Mouse (Mus musculus): ENCODE measurements at regions not wholly inside any gene's neighbourhood (a gene's known extent, or its start where the extent isn't known, plus 50 kb on each side); places are given as distances from the start of the nearest gene placed in this dataset.

DNA sequence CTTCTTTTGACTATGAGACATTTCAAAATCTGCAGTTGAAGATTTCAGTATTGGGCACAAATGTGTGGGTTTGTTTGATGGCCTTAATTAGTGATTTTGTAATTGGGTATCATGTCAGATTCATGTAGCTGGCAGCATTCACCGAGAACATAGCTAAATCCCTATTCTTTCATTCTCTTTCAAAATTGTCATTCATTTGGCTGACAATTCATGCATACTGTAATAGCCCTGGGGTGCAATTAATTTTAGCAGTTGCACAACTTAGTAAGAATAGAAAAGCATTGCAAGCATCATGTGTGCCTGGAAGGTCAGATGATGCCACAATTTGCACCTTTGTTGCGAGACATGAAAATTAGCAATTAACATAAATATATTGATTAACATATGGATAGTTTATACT lies 248.0 kb downstream of the Etv1 start:
- Histone ChIP-seq H3K4me3 (no peak overlapping the region), H3K27me3 (no peaks in the 10 kb centered on the region), H3K4me1 (no peaks in the 10 kb centered on the region), H3K9me3 (no peaks in the 10 kb centered on the region), H3K9ac (no peak overlapping the region), H3K36me3 (no peaks in the 10 kb centered on the region), H3K27ac (no peak overlapping the region), H3K4me2 (replicated peaks) (no peak overlapping the region)
- no peak for ATAC-seq (ENCODE audit: insufficient number of reproducible peaks, insufficient read depth, low FRiP score, low TSS enrichment)
- WGBS: 74% methylated on average over 2 of the region's 2 CpGs

DNA sequence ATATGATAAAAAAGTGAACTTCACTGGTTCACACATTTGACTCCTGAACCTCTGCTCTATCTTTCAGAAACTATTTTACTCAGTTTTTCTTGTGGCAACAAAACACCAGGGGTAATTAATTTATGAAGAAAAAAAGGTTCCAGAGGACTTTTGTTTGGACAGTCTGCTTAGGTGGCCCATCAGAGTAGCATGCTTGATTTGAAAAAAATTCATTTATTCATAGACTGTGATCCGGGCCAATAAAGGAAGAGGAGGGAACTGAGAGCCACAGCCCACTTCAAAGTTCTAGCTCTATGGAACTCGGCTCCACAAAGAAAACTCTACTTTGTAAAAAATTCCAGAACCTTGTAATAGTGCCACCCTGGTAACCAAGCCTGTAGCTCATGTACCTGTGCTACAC lies 248.8 kb downstream of the Etv1 start:
- WGBS: 80% methylated on average over 2 of the region's 2 CpGs
- Histone ChIP-seq H3K36me3 (no peaks in the 10 kb centered on the region), H3K9me3 (no peaks in the 10 kb centered on the region), H3K27me3 (no peaks in the 10 kb centered on the region), H3K27ac (no peak overlapping the region), H3K4me2 (replicated peaks) (no peak overlapping the region), H3K9ac (no peak overlapping the region), H3K4me3 (no peak overlapping the region), H3K4me1 (no peaks in the 10 kb centered on the region)
- no peak for ATAC-seq (ENCODE audit: insufficient number of reproducible peaks, insufficient read depth, low FRiP score, low TSS enrichment)

- 76% methylated on average over 3 of the region's 3 CpGs for WGBS
- Histone ChIP-seq H3K9ac (no peak overlapping the region), H3K4me1 (no peaks in the 10 kb centered on the region), H3K9me3 (no peaks in the 10 kb centered on the region), H3K27me3 (no peaks in the 10 kb centered on the region), H3K4me3 (no peak overlapping the region), H3K4me2 (replicated peaks) (no peak overlapping the region), H3K36me3 (no peaks in the 10 kb centered on the region), H3K27ac (no peak overlapping the region)
- ATAC-seq (ENCODE audit: insufficient number of reproducible peaks, insufficient read depth, low FRiP score, low TSS enrichment): no peak
Measured at GRCm38 (mm10) chr12:39033982-39034381, 254.8 kb downstream of the Etv1 start.

- ATAC-seq (ENCODE audit: insufficient number of reproducible peaks, insufficient read depth, low FRiP score, low TSS enrichment): no peak
- Histone ChIP-seq H3K36me3 (no peaks in the 10 kb centered on the region), H3K9ac (no peak overlapping the region), H3K4me3 (no peak overlapping the region), H3K27me3 (no peaks in the 10 kb centered on the region), H3K9me3 (no peaks in the 10 kb centered on the region), H3K27ac (no peak overlapping the region), H3K4me1 (no peaks in the 10 kb centered on the region), H3K4me2 (replicated peaks) (no peak overlapping the region)
- WGBS: 66% methylated on average over 2 of the region's 2 CpGs
Measured at GRCm38 (mm10) chr12:39036466-39037037, 257.4 kb downstream of the Etv1 start.

- WGBS: 82% methylated on average over 3 of the region's 3 CpGs
- ATAC-seq (ENCODE audit: insufficient number of reproducible peaks, insufficient read depth, low FRiP score, low TSS enrichment): no peak
Measured at GRCm38 (mm10) chr12:39038077-39038476, 258.9 kb downstream of the Etv1 start.

DNA sequence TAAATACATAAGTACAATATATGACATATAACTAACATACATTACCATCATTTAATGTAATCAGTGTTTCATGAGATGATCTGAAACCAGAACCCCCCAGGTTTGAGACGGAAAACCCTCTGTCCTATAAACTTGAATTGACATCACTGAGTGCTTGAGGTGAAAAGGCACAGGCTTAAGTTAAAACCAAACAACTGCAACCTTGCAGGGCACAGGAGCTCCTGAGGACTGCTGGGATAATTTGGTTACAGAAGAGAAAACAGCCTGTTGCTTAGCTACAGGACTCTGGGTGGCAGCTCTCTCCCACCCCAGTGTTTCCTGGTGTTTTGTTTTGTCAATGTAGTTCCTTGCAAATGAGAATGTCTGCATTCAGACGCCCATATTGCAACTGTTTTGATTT lies 259.5 kb downstream of the Etv1 start:
- Histone ChIP-seq H3K4me3 (no peak overlapping the region), H3K36me3 (no peaks in the 10 kb centered on the region), H3K27ac (no peak overlapping the region), H3K9ac (no peak overlapping the region), H3K4me2 (replicated peaks) (no peak overlapping the region), H3K9me3 (no peaks in the 10 kb centered on the region), H3K27me3 (no peaks in the 10 kb centered on the region), H3K4me1 (no peaks in the 10 kb centered on the region)
- WGBS: 16% methylated on average over 2 of the region's 2 CpGs
- ATAC-seq (ENCODE audit: insufficient number of reproducible peaks, insufficient read depth, low FRiP score, low TSS enrichment): no peak

More at GRCm38 (mm10) chr12:39038077-39038476, 258.9 kb downstream of the Etv1 start:
- H3K9me3 ChIP-seq: no peaks in the 10 kb centered on the region
- no peak overlapping the region for H3K27ac ChIP-seq
- no peaks in the 10 kb centered on the region for H3K4me1 ChIP-seq
- H3K27me3 ChIP-seq: no peaks in the 10 kb centered on the region
- no peak overlapping the region for H3K9ac ChIP-seq
- H3K4me3 ChIP-seq: no peak overlapping the region
- H3K36me3 ChIP-seq: no peaks in the 10 kb centered on the region
- no peak overlapping the region for H3K4me2 ChIP-seq (replicated peaks)

DNA sequence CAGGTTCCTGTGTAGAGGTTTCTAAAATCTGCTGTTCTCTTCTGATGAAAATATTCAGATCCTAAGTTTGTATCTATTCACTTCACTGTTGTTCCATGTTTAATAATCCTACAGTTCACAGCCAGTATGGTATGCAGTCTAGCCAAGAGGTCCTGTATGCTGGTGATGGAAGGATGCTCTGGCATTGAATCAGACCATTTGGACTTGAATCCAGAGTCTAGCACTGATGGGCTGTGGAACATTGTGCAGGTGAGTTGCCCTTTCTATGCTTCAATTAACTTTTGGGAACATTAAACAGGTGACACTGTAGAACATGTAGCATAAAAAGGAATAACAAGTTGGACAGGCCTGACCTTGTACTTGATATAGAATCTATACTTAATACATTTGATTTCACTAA lies 267.9 kb downstream of the Etv1 start:
- H3K9me3 ChIP-seq: no peaks in the 10 kb centered on the region
- no peak overlapping the region for H3K4me2 ChIP-seq (replicated peaks)
- no peak overlapping the region for H3K27ac ChIP-seq
- H3K27me3 ChIP-seq: no peaks in the 10 kb centered on the region
- H3K4me1 ChIP-seq: no peaks in the 10 kb centered on the region
- H3K36me3 ChIP-seq: no peaks in the 10 kb centered on the region
- H3K4me3 ChIP-seq: no peak overlapping the region
- H3K9ac ChIP-seq: no peak overlapping the region
- ATAC-seq (ENCODE audit: insufficient number of reproducible peaks, insufficient read depth, low FRiP score, low TSS enrichment): no peak

DNA sequence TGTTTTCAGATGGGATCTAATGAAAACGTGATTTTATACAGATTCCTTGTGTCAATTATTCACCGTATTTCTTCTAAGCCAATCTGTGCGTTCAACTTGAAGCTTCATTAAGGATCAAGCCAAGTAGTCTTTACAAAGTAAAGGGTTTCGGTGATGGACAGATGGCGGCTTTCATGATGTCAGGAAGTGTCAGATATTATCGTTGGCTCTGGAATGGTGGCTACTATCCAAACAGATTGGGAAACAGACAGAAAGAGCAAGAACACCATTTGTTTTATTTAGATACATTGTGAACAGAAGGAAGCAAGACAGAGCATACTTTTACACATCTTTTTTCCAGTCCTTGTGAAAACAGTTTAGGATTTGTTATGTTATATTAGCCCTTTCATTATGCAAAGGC lies 269.3 kb downstream of the Etv1 start:
- Histone ChIP-seq H3K4me1 (no peaks in the 10 kb centered on the region), H3K9me3 (no peaks in the 10 kb centered on the region), H3K4me3 (no peak overlapping the region), H3K36me3 (no peaks in the 10 kb centered on the region), H3K27ac (no peak overlapping the region), H3K9ac (no peak overlapping the region), H3K27me3 (no peaks in the 10 kb centered on the region), H3K4me2 (replicated peaks) (no peak overlapping the region)
- 75% methylated on average over 6 of the region's 6 CpGs for WGBS
- no peak for ATAC-seq (ENCODE audit: insufficient number of reproducible peaks, insufficient read depth, low FRiP score, low TSS enrichment)

- no peak overlapping the region for H3K4me2 ChIP-seq (replicated peaks)
- H3K27ac ChIP-seq: no peak overlapping the region
- H3K9me3 ChIP-seq: no peaks in the 10 kb centered on the region
- 79% methylated on average over 1 of the region's 1 CpGs for WGBS
- no peaks in the 10 kb centered on the region for H3K4me1 ChIP-seq
- H3K27me3 ChIP-seq: no peaks in the 10 kb centered on the region
- H3K4me3 ChIP-seq: no peak overlapping the region
- no peaks in the 10 kb centered on the region for H3K36me3 ChIP-seq
- ATAC-seq (ENCODE audit: insufficient number of reproducible peaks, insufficient read depth, low FRiP score, low TSS enrichment): no peak
- no peak overlapping the region for H3K9ac ChIP-seq
Measured at GRCm38 (mm10) chr12:39048958-39049357, 269.8 kb downstream of the Etv1 start.

- no peaks in the 10 kb centered on the region for H3K4me1 ChIP-seq
- H3K27me3 ChIP-seq: no peaks in the 10 kb centered on the region
- H3K4me3 ChIP-seq: no peak overlapping the region
- H3K9me3 ChIP-seq: no peaks in the 10 kb centered on the region
- no peak for ATAC-seq (ENCODE audit: insufficient number of reproducible peaks, insufficient read depth, low FRiP score, low TSS enrichment)
- WGBS: 77% methylated on average over 4 of the region's 4 CpGs
- no peak overlapping the region for H3K4me2 ChIP-seq (replicated peaks)
- H3K9ac ChIP-seq: no peak overlapping the region
- H3K36me3 ChIP-seq: no peaks in the 10 kb centered on the region
- no peak overlapping the region for H3K27ac ChIP-seq
Measured at GRCm38 (mm10) chr12:39070331-39071045, 291.3 kb downstream of the Etv1 start.

GRCm38 (mm10) chr12:39073289-39074022 lies 294.3 kb downstream of the Etv1 start:
- Histone ChIP-seq H3K27me3 (no peaks in the 10 kb centered on the region), H3K4me3 (no peak overlapping the region), H3K9me3 (no peaks in the 10 kb centered on the region), H3K36me3 (no peaks in the 10 kb centered on the region), H3K4me1 (no peaks in the 10 kb centered on the region), H3K27ac (no peak overlapping the region), H3K4me2 (replicated peaks) (no peak overlapping the region), H3K9ac (no peak overlapping the region)
- no peak for ATAC-seq (ENCODE audit: insufficient number of reproducible peaks, insufficient read depth, low FRiP score, low TSS enrichment)
- whole genome bisulfite sequencing: 72% methylated on average over 15 of the region's 15 CpGs

DNA sequence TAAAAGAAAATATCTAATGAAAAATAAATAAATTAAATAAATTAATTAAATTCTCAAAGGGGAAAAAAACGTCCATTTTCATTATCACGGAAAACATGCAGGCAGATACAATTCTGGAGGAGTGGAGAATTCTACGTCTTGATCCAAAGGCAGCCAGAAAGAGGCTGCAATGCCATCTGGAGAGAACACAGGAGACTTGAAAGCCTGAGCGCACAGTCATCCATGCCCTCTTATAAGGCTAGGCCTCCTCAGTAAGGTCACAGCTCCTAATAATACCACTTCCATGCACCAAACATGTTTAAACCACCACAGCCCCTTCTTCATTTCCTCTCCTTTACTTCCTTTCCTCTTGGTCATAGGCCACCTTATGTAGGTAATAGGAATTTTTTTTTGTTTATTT lies 307.1 kb downstream of the Etv1 start:
- ATAC-seq (ENCODE audit: insufficient number of reproducible peaks, insufficient read depth, low FRiP score, low TSS enrichment): no peak
- no peak overlapping the region for H3K9ac ChIP-seq

More for the DNA sequence above, 307.1 kb downstream of the Etv1 start:
- Histone ChIP-seq H3K36me3 (no peaks in the 10 kb centered on the region), H3K27ac (no peak overlapping the region), H3K9me3 (no peaks in the 10 kb centered on the region), H3K4me1 (no peaks in the 10 kb centered on the region), H3K4me2 (replicated peaks) (no peak overlapping the region), H3K4me3 (no peak overlapping the region), H3K27me3 (no peaks in the 10 kb centered on the region)
- WGBS: 90% methylated on average over 4 of the region's 4 CpGs

Measured in embryonic facial prominence, embryonic 12.5 days (tissue).